Mouse (Mus musculus) embryo, embryonic 9.5 days (tissue): ENCODE data around the gene Kcnc3.
A peak's percentile ranks its signal among the peaks of the same experiment; 100 is the strongest.

Experiments
- DNase-seq: peaks from one replicate; pipeline ENCODE4 v3.0.0-alpha.2; 2017; ENCODE audit errors: extremely low spot score

Kcnc3 gene

GRCm38 (mm10) chr7:44596996-44597538 is 6.6 kb downstream of the Kcnc3 start:
- no peak for DNase-seq

DNA sequence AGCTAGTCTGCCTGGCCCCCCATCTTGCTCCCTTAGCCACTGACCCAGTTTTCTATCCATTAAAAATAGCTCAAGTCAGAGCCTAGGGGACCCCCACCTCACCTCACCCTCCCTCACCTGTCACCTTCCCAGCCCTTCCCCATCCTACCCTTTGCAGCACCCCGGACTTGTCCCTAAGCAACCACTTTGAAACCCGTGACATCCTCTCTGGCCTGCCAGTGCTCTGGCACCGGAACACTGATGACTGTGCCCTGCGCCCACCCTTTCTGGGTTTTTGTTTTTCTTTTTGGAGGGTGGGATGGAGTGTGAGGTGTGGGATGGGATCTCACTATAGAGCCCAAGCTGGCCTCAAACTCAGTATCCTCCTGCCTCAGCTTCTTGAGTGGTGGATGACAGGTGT is 7.2 kb downstream of the Kcnc3 start:
- DNase-seq = no peak

DNA sequence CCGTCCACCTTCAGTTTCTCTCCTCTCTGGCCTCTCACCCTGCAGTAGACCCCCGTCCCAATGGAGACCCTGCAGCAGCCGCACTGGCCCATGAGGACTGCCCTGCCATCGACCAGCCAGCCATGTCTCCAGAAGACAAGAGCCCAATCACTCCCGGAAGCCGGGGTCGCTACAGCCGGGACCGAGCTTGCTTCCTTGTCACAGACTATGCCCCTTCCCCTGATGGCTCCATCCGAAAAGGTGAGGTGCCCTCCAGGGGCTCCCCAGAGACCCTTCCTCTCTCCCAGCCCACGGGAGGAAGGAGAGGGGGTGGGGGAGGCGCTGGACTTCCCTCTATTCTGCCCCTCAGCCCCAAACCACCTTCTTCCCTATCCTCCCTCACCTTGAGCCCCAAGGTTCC is 7.9 kb downstream of the Kcnc3 start:
- no peak for DNase-seq

GRCm38 (mm10) chr7:44600691-44601262 is 10.3 kb downstream of the Kcnc3 start:
- no peak for DNase-seq

GRCm38 (mm10) chr7:44601646-44602045 is 11.2 kb downstream of the Kcnc3 start:
- DNase-seq = no peak

DNA sequence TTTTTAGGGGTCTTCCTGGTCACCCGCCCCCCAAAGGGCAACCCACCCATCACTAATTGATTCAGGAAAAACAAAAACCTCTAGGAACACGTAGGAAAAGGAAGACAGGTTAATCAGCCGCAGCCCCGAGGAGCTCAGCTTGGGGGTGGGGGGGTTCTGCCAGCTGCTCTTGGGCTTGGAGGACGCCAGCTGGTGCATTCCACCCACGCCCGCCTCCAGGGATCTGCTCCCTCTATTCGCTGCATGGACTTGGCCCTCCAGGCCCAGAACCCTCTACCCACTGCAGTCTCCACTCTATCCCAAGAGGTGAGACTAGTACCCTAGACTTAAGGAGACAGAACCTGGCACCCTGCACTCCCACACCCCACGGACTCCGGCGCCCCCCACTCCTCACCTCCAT is 12.0 kb downstream of the Kcnc3 start:
- no peak for DNase-seq

- DNase-seq = peak; percentile 57
Measured at GRCm38 (mm10) chr7:44603186-44603855, 12.9 kb downstream of the Kcnc3 start.

- peak; percentile 92 for DNase-seq
Measured at GRCm38 (mm10) chr7:44604139-44604606, 13.7 kb downstream of the Kcnc3 start.

DNA sequence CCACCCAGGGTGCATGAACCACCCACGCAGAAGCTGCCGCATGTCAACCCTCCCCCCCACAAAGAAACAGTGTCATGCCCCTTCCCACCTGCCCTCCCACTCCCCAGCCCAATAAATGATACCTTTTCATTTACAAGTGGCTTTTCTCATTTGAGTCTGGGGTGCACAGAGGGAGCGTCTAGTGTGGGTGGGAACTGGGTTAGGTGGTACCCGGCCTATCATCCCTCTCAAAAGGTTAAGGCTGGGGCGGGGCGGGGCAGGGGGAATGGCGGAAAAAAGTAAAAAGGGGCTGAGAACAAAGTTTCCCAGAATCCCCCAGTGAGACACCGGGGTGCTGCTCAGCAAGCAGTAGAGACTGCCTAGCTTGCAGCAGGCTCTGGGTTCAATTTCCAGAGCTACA is 14.2 kb downstream of the Kcnc3 start:
- no peak for DNase-seq

DNA sequence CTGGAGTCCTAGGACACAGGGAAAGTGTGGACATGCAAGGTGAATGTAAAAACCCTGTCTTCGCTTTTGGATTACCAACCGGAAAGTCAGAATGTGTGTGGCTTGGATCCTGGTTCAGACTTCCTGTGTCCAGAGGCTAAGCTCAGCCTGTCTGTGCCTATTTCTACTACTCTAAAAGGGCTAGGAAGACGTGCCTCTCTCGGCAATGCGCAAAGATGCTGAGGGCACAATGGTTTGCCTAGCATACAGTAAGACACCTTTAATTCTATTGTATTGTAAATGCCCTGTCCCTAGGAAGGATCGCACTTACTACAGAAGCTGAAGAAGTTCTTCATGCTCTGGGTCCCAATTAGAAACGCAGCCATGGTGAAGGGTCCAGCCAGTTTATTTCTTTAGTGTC is 15.0 kb downstream of the Kcnc3 start:
- DNase-seq = no peak

- no peak for DNase-seq
Measured at GRCm38 (mm10) chr7:44606171-44606901, 15.9 kb downstream of the Kcnc3 start.

GRCm38 (mm10) chr7:44612192-44612591 is 21.7 kb downstream of the Kcnc3 start:
- no peak for DNase-seq

DNA sequence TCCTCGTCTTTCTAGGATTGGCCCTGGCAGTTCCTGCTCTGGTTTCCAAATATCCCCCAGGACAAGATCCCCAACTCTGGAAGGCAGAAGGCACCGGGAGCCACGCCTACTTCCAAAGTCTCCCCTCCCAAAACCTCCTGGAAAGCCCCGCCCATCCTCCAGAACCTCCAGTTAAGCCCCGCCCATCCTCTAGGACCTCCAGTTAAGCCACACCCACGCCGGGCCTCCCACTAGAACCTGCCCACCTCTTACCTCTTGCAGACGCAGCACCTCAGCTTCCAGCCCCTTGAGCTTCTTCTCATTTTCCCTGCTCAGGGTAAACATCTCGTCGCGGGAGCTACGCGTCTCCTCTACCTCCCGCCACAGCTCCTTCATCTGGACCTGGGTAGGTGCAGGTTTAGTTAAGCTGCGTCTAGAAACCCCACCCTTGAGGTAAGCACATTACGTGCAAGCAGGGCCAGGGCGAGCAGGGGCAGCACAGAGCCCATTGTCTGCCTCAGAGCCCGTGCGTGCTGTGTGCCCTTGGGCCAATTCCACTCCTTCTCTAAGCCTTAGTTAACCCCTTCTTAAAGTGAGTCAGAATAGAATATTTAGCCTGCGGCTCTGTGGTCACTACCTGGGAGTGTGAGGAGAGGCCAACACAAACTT is 23.7 kb downstream of the Kcnc3 start:
- peak; percentile 58 for DNase-seq

- DNase-seq = no peak
Measured at GRCm38 (mm10) chr7:44615309-44615708, 24.8 kb downstream of the Kcnc3 start.

DNA sequence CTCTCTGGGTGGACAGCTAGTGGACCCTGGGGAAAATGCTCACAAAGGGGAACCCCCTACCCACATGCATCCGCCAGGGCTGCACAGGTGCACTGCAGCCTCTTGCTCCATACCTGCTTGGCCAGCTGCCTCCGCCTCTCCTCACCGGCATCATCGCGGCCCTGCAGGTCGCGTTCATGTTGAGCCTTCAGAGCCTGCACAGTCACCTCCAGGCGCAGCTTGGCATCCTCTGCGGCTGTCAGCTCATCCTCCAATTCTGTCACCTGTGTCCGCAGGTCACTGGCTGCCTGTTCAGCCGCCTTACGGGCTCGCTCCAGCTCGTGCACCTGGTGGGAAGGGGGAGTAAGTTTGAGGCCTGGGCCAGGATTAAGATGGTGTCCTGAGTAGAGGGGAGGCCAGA is 25.5 kb downstream of the Kcnc3 start:
- no peak for DNase-seq

GRCm38 (mm10) chr7:44617059-44617458 is 26.6 kb downstream of the Kcnc3 start:
- no peak for DNase-seq

DNA sequence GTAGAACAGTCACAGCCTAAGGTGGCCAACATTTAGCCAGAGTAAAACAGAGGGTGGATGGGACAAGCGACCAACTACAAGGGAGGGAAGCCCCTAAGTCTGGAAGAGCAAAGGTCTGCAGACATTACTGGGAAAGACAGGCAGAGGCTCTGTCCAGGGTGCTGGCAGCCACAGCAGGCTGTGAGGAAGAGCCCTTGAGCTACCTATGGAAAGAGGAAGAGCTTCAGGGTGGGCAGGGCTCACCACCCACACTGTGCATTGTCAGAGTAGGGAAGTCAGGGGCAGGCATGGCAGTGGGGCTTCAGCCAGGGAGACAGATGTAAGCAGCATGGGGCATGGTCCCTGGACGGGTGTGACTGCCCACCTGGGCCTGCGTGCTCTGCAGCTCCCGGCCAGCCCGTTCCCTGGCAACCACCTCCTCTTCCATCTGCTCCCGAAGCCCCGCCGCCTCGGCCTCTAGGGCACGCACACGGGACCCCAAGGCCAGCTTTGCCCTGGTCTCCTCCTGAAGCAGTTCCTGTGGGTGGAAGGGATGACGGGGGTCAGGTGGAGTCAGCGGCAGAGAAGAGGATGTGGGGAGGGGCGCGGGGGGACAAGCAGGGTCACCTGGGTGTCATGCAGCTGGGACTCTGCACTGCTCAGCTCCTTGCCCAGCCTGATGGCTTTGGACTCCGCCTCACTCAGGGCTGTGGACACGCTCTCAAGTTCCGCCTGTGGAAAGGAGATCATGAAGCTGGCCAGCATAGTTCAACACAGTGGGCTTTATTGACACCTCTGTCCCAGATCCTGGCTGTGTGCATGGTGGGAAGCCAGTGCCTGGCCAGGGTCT is 33.5 kb downstream of the Kcnc3 start:
- no peak for DNase-seq

GRCm38 (mm10) chr7:44624543-44624826 is 34.0 kb downstream of the Kcnc3 start:
- no peak for DNase-seq

DNA sequence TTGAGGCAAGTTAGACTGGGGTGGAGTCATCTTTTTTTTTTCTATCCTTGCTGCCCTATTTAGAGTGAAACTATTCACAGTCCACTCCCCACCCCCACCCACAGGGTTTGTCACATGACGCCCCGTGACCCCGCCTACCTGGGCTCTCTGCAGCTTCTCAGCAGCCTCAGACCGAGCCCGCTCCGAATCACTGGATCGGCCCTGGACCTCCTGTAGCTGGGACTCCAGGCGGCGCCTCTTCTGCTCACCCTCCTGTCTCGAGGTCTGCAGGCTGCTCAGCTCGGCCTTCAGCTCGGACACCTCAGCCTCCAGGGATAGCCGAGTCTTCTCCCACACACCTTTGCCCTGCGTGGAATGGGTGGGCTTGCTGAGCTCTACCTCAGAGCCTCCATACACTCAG is 34.4 kb downstream of the Kcnc3 start:
- no peak for DNase-seq

DNA sequence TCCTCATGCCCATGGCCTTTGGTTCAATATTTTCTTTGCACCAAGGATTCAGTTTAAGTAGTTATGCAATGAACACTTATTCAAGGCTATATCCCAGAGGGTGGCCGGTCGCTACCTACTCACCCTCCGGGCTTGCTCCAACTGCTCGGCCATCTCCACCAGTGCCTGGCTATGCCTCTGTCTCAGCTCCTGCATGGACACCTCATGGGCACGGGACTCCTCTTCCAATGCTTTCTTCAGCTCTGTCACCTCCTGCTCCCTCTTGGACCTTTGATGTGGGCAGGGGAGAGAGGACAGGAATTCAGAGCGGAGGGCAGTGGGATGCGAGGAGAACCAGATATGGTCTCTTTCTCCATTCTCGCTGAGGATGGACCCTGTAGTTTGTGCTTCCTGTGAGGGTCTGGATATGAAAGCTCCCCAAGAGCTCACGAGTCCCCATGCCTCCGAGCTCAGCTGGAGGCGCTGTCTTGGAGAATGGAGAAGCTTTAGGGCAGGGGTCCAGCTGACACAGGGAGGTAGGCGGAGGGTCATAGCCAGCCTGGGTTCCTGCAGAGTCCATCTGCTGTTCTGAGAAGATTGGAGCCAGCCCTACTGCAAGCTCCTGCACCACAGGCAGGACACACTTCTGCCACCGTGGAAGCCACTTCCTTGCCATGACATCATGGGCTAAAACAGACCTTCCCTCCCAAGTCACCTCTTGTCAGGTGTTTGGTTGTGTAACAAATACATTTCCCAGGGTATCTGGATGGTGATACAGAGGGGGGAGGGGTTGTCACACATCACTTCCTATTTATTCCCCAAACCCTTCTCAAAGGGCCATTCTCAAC is 35.0 kb downstream of the Kcnc3 start:
- DNase-seq = no peak

DNA sequence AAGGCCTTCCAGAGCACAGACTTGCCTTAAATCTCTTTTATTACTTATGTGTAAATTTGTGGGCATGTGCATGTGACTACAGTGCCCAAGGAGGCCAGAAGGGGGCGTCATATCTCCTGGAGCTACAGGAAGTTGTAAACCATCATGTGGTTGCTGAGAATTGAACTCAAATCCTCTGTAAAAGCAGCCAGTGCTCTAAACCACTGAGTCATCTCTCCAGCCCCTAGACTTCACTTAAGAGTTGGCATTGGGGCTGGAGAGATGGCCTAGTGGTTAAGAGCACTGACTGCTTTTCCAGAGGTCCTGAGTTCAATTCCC is 35.6 kb downstream of the Kcnc3 start:
- DNase-seq = no peak
